Mouse (Mus musculus): Measurements from ENCODE around the gene Ice1. TPM values are rescaled to one million over a fixed set of nuclear protein-coding genes. Genes with fewer than 3 reads are reported as not detected.

Ice1 gene
- total RNA-seq, 2 experiments from 2014 or later, result 25.6 to 27.2 TPM

GRCm38 (mm10) chr13:70586969-70587368 lies 50.5 kb downstream of the Ice1 start:
- peak; percentile 17 to 54 for DNase-seq
- intact Hi-C loops (cut with DNase I), result loop anchor here (5.0 to 10.0 kb wide), 3 partner anchors 772 to 895 kb away; partner anchors contain the start of gene Ube2ql1

GRCm38 (mm10) chr13:70582517-70582916 lies 54.9 kb downstream of the Ice1 start:
- intact Hi-C loops (cut with DNase I), result loop anchor here (10.0 kb wide), 2 partner anchors 768 to 848 kb away; partner anchors contain the start of gene Ube2ql1
- peak in 1 of 2 experiments; percentile 16 for DNase-seq

GRCm38 (mm10) chr13:70581509-70581908 lies 55.9 kb downstream of the Ice1 start:
- intact Hi-C loops (cut with DNase I), result loop anchor here (10.0 kb wide), 2 partner anchors 767 to 847 kb away; partner anchors contain the start of gene Ube2ql1
- DNase-seq, result no peak

- no peak for DNase-seq
- intact Hi-C loops (cut with DNase I), result no loop called here
Measured at GRCm38 (mm10) chr13:70574216-70574615, 63.2 kb downstream of the Ice1 start.

GRCm38 (mm10) chr13:70567889-70568288 lies 69.5 kb downstream of the Ice1 start:
- intact Hi-C loops (cut with DNase I), result no loop called here
- no peak for DNase-seq

GRCm38 (mm10) chr13:70553456-70553855 lies 84.0 kb downstream of the Ice1 start:
- intact Hi-C loops (cut with DNase I), result no loop called here

GRCm38 (mm10) chr13:70547457-70547856 lies 90.0 kb downstream of the Ice1 start:
- DNase-seq, result no peak
- intact Hi-C loops (cut with DNase I), result no loop called here

More at GRCm38 (mm10) chr13:70553456-70553855, 84.0 kb downstream of the Ice1 start:
- DNase-seq, result no peak

- no peak for DNase-seq
- intact Hi-C loops (cut with DNase I), result no loop called here
Measured at GRCm38 (mm10) chr13:70545261-70545660, 92.2 kb downstream of the Ice1 start.

- no peak for DNase-seq
- intact Hi-C loops (cut with DNase I), result no loop called here
Measured at GRCm38 (mm10) chr13:70539842-70540241, 97.6 kb downstream of the Ice1 start.

GRCm38 (mm10) chr13:70533412-70533811 lies 104.0 kb downstream of the Ice1 start:
- no peak for DNase-seq
- intact Hi-C loops (cut with DNase I), result no loop called here

- no peak for DNase-seq
- intact Hi-C loops (cut with DNase I), result no loop called here
Measured at GRCm38 (mm10) chr13:70532719-70533118, 104.7 kb downstream of the Ice1 start.

GRCm38 (mm10) chr13:70517651-70518050 lies 119.8 kb downstream of the Ice1 start:
- intact Hi-C loops (cut with DNase I), result loop anchor here (2.0 kb wide), 1 partner anchor 17 kb away; no protein-coding TSS in a partner anchor
- DNase-seq, result no peak

GRCm38 (mm10) chr13:70515004-70515403 lies 122.4 kb downstream of the Ice1 start:
- intact Hi-C loops (cut with DNase I), result no loop called here

GRCm38 (mm10) chr13:70510199-70510598 lies 127.2 kb downstream of the Ice1 start:
- no peak for DNase-seq
- intact Hi-C loops (cut with DNase I), result no loop called here

More at GRCm38 (mm10) chr13:70515004-70515403, 122.4 kb downstream of the Ice1 start:
- no peak for DNase-seq

GRCm38 (mm10) chr13:70509375-70510016 lies 127.9 kb downstream of the Ice1 start:
- intact Hi-C loops (cut with DNase I), result no loop called here
- DNase-seq, result no peak

- intact Hi-C loops (cut with DNase I), result no loop called here
- DNase-seq, result no peak
Measured at GRCm38 (mm10) chr13:70508708-70509374, 128.6 kb downstream of the Ice1 start.

Other genes starting within 250 kb of the Ice1 start
- not detected for gene Adamts16, start 204.2 kb upstream of the Ice1 start, total RNA-seq (2021)

Data from heart, postnatal 36 days (tissue).